Mouse (Mus musculus): ENCODE results near the gene Zfp853. TPM values are rescaled to one million over a fixed set of nuclear protein-coding genes. Genes with fewer than 3 reads are reported as not detected.

Zfp853 gene
- polyA plus RNA-seq, 1 experiment, result 1.2 TPM

DNA sequence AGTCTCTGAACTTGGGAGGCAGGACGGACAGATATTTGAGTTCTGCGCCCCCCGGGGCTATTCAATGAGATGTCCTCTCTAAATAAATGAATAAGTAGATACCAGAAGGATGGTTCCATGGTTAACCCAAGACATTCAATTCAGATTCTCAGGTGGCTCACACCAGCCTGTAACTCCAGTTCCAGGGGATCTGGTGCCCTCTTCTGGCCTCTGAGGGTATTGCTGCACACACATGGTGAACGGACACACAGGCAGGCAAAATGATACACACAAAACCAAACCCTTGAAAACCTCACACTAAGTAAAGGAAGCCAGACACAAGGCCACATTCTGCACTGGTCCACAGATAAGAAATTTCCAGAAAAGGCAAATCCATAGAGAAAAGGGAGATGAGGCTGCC lies 6.3 kb upstream of the Zfp853 start:
- no peaks in the 10 kb centered on the region for H3K4me1 ChIP-seq (ENCODE audit: control insufficient read depth, insufficient read depth, low read length)
- H3K27me3 ChIP-seq (ENCODE audit: control insufficient read depth, insufficient read depth, low read length, poor library complexity, severe bottlenecking), result no peaks in the 10 kb centered on the region
- no peak overlapping the region for H3K4me3 ChIP-seq (ENCODE audit: low read depth, low read length)
- TF ChIP-seq CTCF (IDR thresholded peaks at IDR 0.05; ENCODE audit: low read depth, low read length), result peak; percentile 93
- TF ChIP-seq EP300 (IDR thresholded peaks at IDR 0.05; ENCODE audit: insufficient read depth, low read depth, low read length), result no peak
- no peak for TF ChIP-seq POLR2A (IDR thresholded peaks at IDR 0.05; ENCODE audit: insufficient read depth, low read length)
- H3K36me3 ChIP-seq (ENCODE audit: control insufficient read depth, insufficient read depth, low read length, poor library complexity, severe bottlenecking), result no peaks in the 10 kb centered on the region
- H3K9ac ChIP-seq (ENCODE audit: low read depth, poor library complexity, severe bottlenecking), result no peak overlapping the region
- no peak overlapping the region for H3K27ac ChIP-seq (ENCODE audit: insufficient read depth, low read length)
- H3K9me3 ChIP-seq (replicated peaks; ENCODE audit: control insufficient read depth, insufficient read depth, low read length, poor library complexity, severe bottlenecking), result no peaks in the 10 kb centered on the region

DNA sequence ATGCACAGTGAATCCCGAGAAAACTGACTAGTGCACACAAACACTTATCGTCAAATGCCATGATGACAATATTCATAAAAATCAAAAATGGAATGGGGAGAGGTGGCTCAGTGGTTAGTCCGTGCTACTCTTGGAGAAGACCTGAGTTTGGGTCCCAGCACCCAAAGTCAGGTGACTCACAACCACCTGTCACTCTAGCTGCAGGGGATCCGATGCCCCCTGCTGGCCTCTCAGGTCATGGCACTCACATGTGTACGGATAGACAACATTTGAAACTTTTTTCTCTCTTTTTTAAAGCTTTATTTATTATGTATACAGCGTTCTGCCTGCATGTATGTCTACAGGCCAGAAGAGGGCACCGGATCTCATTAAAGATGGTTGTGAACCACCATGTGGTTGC lies 5.0 kb upstream of the Zfp853 start:
- TF ChIP-seq EP300 (IDR thresholded peaks at IDR 0.05; ENCODE audit: insufficient read depth, low read depth, low read length) (no peak), CTCF (IDR thresholded peaks at IDR 0.05; ENCODE audit: low read depth, low read length) (peak; percentile 59)
- Histone ChIP-seq H3K36me3 (ENCODE audit: control insufficient read depth, insufficient read depth, low read length, poor library complexity, severe bottlenecking) (no peaks in the 10 kb centered on the region), H3K9ac (ENCODE audit: low read depth, poor library complexity, severe bottlenecking) (no peak overlapping the region), H3K4me3 (ENCODE audit: low read depth, low read length) (no peak overlapping the region), H3K4me1 (ENCODE audit: control insufficient read depth, insufficient read depth, low read length) (no peaks in the 10 kb centered on the region), H3K27ac (ENCODE audit: insufficient read depth, low read length) (no peak overlapping the region), H3K27me3 (ENCODE audit: control insufficient read depth, insufficient read depth, low read length, poor library complexity, severe bottlenecking) (peaks cover 2% of the 10 kb centered on the region), H3K9me3 (replicated peaks; ENCODE audit: control insufficient read depth, insufficient read depth, low read length, poor library complexity, severe bottlenecking) (no peaks in the 10 kb centered on the region)

DNA sequence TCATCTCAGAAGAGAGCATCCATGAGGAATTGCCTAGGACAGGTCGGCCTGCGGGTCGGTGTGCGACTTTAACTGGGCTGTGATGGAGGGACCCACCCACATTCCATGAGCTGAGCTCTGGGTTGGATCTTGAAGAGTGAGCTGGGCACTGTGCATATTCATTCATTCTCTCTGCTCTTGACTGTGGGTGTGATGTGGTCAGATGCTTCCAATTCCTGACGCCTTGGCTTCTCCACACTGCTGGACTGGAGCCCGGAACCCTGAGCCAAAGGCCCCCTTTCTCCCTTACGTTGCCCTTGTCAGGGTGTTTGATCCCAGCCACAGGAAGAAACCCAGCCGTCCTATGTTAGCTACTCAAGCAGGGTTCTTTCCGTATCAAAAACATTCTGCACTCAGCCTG lies 4.6 kb upstream of the Zfp853 start:
- Histone ChIP-seq H3K4me1 (ENCODE audit: control insufficient read depth, insufficient read depth, low read length) (no peaks in the 10 kb centered on the region), H3K4me3 (ENCODE audit: low read depth, low read length) (no peak overlapping the region), H3K9me3 (replicated peaks; ENCODE audit: control insufficient read depth, insufficient read depth, low read length, poor library complexity, severe bottlenecking) (no peaks in the 10 kb centered on the region), H3K36me3 (ENCODE audit: control insufficient read depth, insufficient read depth, low read length, poor library complexity, severe bottlenecking) (no peaks in the 10 kb centered on the region), H3K27ac (ENCODE audit: insufficient read depth, low read length) (no peak overlapping the region), H3K9ac (ENCODE audit: low read depth, poor library complexity, severe bottlenecking) (no peak overlapping the region), H3K27me3 (ENCODE audit: control insufficient read depth, insufficient read depth, low read length, poor library complexity, severe bottlenecking) (peaks cover 4% of the 10 kb centered on the region)
- TF ChIP-seq EP300 (IDR thresholded peaks at IDR 0.05; ENCODE audit: insufficient read depth, low read depth, low read length), result no peak
- TF ChIP-seq POLR2A (IDR thresholded peaks at IDR 0.05; ENCODE audit: insufficient read depth, low read length), result no peak
- TF ChIP-seq CTCF (IDR thresholded peaks at IDR 0.05; ENCODE audit: low read depth, low read length), result no peak

DNA sequence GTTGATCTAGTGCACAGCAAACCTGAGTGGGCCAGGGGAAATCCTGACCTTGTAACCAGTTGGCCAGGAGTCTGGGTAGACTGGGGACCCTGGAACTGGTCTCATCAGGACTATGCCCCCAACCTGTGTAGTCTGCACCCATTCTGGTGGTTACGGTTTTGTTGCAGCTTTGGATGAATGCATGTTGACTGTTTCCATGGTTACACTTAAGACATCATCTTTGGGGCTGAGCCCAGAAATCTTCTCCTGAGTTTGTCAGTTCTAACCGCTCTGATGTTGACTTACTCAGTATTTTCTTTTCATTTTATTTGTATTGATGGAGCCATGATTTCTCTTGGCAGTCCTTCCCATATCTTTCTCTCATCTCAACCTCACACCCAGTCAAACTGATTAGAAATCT lies 1.9 kb upstream of the Zfp853 start:
- H3K9ac ChIP-seq (ENCODE audit: low read depth, poor library complexity, severe bottlenecking), result no peak overlapping the region
- H3K36me3 ChIP-seq (ENCODE audit: control insufficient read depth, insufficient read depth, low read length, poor library complexity, severe bottlenecking), result no peaks in the 10 kb centered on the region
- no peak overlapping the region for H3K27ac ChIP-seq (ENCODE audit: insufficient read depth, low read length)
- H3K27me3 ChIP-seq (ENCODE audit: control insufficient read depth, insufficient read depth, low read length, poor library complexity, severe bottlenecking), result peaks cover 4% of the 10 kb centered on the region
- no peak overlapping the region for H3K4me3 ChIP-seq (ENCODE audit: low read depth, low read length)
- no peaks in the 10 kb centered on the region for H3K4me1 ChIP-seq (ENCODE audit: control insufficient read depth, insufficient read depth, low read length)
- no peaks in the 10 kb centered on the region for H3K9me3 ChIP-seq (replicated peaks; ENCODE audit: control insufficient read depth, insufficient read depth, low read length, poor library complexity, severe bottlenecking)
- TF ChIP-seq EP300 (IDR thresholded peaks at IDR 0.05; ENCODE audit: insufficient read depth, low read depth, low read length) (no peak), POLR2A (IDR thresholded peaks at IDR 0.05; ENCODE audit: insufficient read depth, low read length) (no peak), CTCF (IDR thresholded peaks at IDR 0.05; ENCODE audit: low read depth, low read length) (no peak)

DNA sequence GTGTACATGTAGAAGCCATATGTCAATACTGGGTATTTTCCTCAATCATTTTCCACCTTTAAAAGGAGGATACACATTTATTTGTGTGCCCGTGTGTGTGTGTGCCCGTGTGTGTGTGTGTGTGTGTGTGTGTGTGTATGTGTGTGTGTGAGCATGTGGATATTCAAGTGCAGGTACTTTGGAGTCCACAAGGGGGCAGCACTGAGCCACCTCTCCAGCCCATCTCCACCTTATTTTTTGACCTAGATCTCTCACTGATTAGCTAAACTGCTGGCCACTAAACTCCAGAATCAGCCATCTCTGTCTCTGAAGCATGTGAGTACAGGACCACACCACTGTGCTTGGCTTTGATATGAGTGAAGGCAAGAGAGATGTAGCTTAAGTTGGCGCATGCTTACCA lies 1.4 kb upstream of the Zfp853 start:
- Histone ChIP-seq H3K9me3 (replicated peaks; ENCODE audit: control insufficient read depth, insufficient read depth, low read length, poor library complexity, severe bottlenecking) (no peaks in the 10 kb centered on the region), H3K9ac (ENCODE audit: low read depth, poor library complexity, severe bottlenecking) (no peak overlapping the region), H3K4me1 (ENCODE audit: control insufficient read depth, insufficient read depth, low read length) (no peaks in the 10 kb centered on the region), H3K36me3 (ENCODE audit: control insufficient read depth, insufficient read depth, low read length, poor library complexity, severe bottlenecking) (no peaks in the 10 kb centered on the region), H3K4me3 (ENCODE audit: low read depth, low read length) (no peak overlapping the region), H3K27ac (ENCODE audit: insufficient read depth, low read length) (no peak overlapping the region), H3K27me3 (ENCODE audit: control insufficient read depth, insufficient read depth, low read length, poor library complexity, severe bottlenecking) (peaks cover 4% of the 10 kb centered on the region)
- TF ChIP-seq POLR2A (IDR thresholded peaks at IDR 0.05; ENCODE audit: insufficient read depth, low read length) (no peak), EP300 (IDR thresholded peaks at IDR 0.05; ENCODE audit: insufficient read depth, low read depth, low read length) (no peak), CTCF (IDR thresholded peaks at IDR 0.05; ENCODE audit: low read depth, low read length) (peak; percentile 55)

DNA sequence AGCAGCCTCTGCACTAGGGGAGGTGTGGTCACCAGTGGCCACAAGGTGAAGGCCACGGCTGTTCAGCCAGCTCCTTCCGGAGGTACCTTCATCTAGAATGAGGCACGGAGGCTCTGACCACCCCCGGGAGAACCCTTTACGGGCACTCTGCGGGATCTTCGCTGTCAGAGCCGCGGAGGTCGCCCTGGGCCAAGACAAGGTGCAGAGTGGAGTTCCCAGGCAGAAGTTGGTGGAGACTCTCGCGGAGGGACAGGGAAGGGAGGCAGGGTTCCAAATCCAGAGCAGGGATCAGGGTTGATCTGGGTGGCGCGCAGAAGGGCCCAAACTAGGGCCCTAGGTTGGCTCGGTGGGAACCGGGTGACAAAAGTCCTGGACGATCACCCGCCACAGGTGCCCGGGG lies 544 bp downstream of the Zfp853 start:
- TF ChIP-seq POLR2A (IDR thresholded peaks at IDR 0.05; ENCODE audit: insufficient read depth, low read length) (no peak), EP300 (IDR thresholded peaks at IDR 0.05; ENCODE audit: insufficient read depth, low read depth, low read length) (no peak), CTCF (IDR thresholded peaks at IDR 0.05; ENCODE audit: low read depth, low read length) (no peak)
- peak overlapping the region; percentile 65 for H3K4me3 ChIP-seq (ENCODE audit: low read depth, low read length)

More for the DNA sequence above, 544 bp downstream of the Zfp853 start:
- Histone ChIP-seq H3K9me3 (replicated peaks; ENCODE audit: control insufficient read depth, insufficient read depth, low read length, poor library complexity, severe bottlenecking) (no peaks in the 10 kb centered on the region), H3K27me3 (ENCODE audit: control insufficient read depth, insufficient read depth, low read length, poor library complexity, severe bottlenecking) (peaks cover 4% of the 10 kb centered on the region), H3K36me3 (ENCODE audit: control insufficient read depth, insufficient read depth, low read length, poor library complexity, severe bottlenecking) (no peaks in the 10 kb centered on the region), H3K27ac (ENCODE audit: insufficient read depth, low read length) (no peak overlapping the region), H3K9ac (ENCODE audit: low read depth, poor library complexity, severe bottlenecking) (peak overlapping the region; percentile 77), H3K4me1 (ENCODE audit: control insufficient read depth, insufficient read depth, low read length) (no peaks in the 10 kb centered on the region)

All from ES-Bruce4 (cell line).